Mouse (Mus musculus): ENCODE results near the gene Zfp536. TPM values are rescaled to one million over a fixed set of nuclear protein-coding genes. Genes with fewer than 3 reads are reported as not detected.

Gene Zfp536
- total and polyA plus RNA-seq, 2 experiments from 2014 or later: 3.3 to 16.4 TPM

GRCm38 (mm10) chr7:37602871-37603524, 170.4 kb downstream of the Zfp536 start:
- no peaks in the 10 kb centered on the region for H3K36me3 ChIP-seq (replicated peaks; ENCODE audit: control insufficient read depth, insufficient read depth, low read length)
- ATAC-seq (ENCODE audit: insufficient read depth, low read depth) (no peak), DNase-seq (ENCODE audit: low spot score) (no peak)
- H3K4me2 ChIP-seq (ENCODE audit: low read depth, low read length): no peak overlapping the region
- H3K9ac ChIP-seq (replicated peaks; ENCODE audit: low read depth, low read length): no peak overlapping the region
- WGBS: 69% methylated on average over 9 of the region's 9 CpGs
- H3K9me3 ChIP-seq (replicated peaks; ENCODE audit: control insufficient read depth, low read length): no peaks in the 10 kb centered on the region
- no peaks in the 10 kb centered on the region for H3K27me3 ChIP-seq (ENCODE audit: control insufficient read depth, insufficient read depth, low read length)
- no peak for TF ChIP-seq EP300 (IDR thresholded peaks at IDR 0.05; ENCODE audit: low read depth)
- no peak for TF ChIP-seq CTCF (IDR thresholded peaks at IDR 0.05; ENCODE audit: low read depth)
- no peak overlapping the region for H3K27ac ChIP-seq (ENCODE audit: low read depth)
- no peak overlapping the region for H3K4me3 ChIP-seq (ENCODE audit: low read depth, low read length)
- H3K4me1 ChIP-seq (ENCODE audit: control insufficient read depth, insufficient read depth): no peaks in the 10 kb centered on the region

GRCm38 (mm10) chr7:37600318-37600717, 173.1 kb downstream of the Zfp536 start:
- no peak overlapping the region for H3K27ac ChIP-seq (ENCODE audit: low read depth)
- no peak overlapping the region for H3K9ac ChIP-seq (replicated peaks; ENCODE audit: low read depth, low read length)
- no peak overlapping the region for H3K4me2 ChIP-seq (ENCODE audit: low read depth, low read length)
- no peak for DNase-seq (ENCODE audit: low spot score)
- H3K27me3 ChIP-seq (ENCODE audit: control insufficient read depth, insufficient read depth, low read length): no peaks in the 10 kb centered on the region
- TF ChIP-seq CTCF (IDR thresholded peaks at IDR 0.05; ENCODE audit: low read depth) (no peak), EP300 (IDR thresholded peaks at IDR 0.05; ENCODE audit: low read depth) (no peak)
- no peak overlapping the region for H3K4me3 ChIP-seq (ENCODE audit: low read depth, low read length)
- H3K9me3 ChIP-seq (replicated peaks; ENCODE audit: control insufficient read depth, low read length): no peaks in the 10 kb centered on the region
- H3K4me1 ChIP-seq (ENCODE audit: control insufficient read depth, insufficient read depth): no peaks in the 10 kb centered on the region
- WGBS: 81% methylated on average over 4 of the region's 4 CpGs
- H3K36me3 ChIP-seq (replicated peaks; ENCODE audit: control insufficient read depth, insufficient read depth, low read length): no peaks in the 10 kb centered on the region
- no peak for ATAC-seq (ENCODE audit: insufficient read depth, low read depth)

DNA sequence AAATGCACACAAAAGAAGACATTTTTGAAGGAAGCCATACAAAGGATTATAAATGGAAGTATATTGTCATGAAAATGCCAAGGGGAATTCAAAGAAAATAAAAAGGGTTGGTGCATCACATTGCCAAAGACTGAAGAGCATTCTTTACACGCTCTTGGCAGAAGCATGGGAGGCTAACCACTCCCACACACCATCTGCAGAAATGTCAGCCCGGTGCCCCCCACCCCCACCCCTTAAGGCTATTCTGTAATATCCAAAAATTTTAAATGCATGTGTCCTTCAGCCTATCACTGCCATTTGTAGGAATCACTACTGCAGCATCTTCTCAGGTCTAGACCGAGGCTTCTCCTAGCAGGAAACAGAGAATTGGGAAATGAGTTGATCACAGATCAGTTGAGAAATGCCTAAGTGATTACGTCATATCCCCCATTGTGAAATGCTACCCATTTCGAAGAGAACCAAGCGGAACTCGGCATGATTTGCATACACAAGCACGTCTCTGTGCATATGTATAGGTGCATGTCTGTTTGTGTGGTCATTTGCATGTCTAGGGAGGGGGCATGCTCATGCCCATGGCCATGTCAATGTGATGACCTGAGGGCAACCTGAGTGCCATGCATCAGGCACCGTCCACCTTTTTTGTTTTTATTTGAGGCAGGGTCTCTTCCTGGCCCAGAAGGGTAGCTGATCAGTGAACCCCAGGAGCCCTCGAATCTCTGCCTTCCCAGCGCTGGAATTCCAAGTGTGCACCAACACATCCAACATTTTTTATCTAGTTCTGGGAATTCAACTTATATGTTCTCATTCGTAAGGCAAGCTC, 179.0 kb downstream of the Zfp536 start:
- DNase-seq (ENCODE audit: low spot score): no peak
- Histone ChIP-seq H3K9ac (replicated peaks; ENCODE audit: low read depth, low read length) (no peak overlapping the region), H3K4me1 (ENCODE audit: control insufficient read depth, insufficient read depth) (no peaks in the 10 kb centered on the region), H3K27me3 (ENCODE audit: control insufficient read depth, insufficient read depth, low read length) (no peaks in the 10 kb centered on the region), H3K4me3 (ENCODE audit: low read depth, low read length) (no peak overlapping the region), H3K27ac (ENCODE audit: low read depth) (no peak overlapping the region), H3K36me3 (replicated peaks; ENCODE audit: control insufficient read depth, insufficient read depth, low read length) (no peaks in the 10 kb centered on the region), H3K4me2 (ENCODE audit: low read depth, low read length) (no peak overlapping the region), H3K9me3 (replicated peaks; ENCODE audit: control insufficient read depth, low read length) (no peaks in the 10 kb centered on the region)
- WGBS: 63% methylated on average over 12 of the region's 12 CpGs
- no peak for TF ChIP-seq EP300 (IDR thresholded peaks at IDR 0.05; ENCODE audit: low read depth)
- no peak for TF ChIP-seq CTCF (IDR thresholded peaks at IDR 0.05; ENCODE audit: low read depth)
- no peak for ATAC-seq (ENCODE audit: insufficient read depth, low read depth)

- H3K4me2 ChIP-seq (ENCODE audit: low read depth, low read length): no peak overlapping the region
- TF ChIP-seq CTCF (IDR thresholded peaks at IDR 0.05; ENCODE audit: low read depth): no peak
- no peak for TF ChIP-seq EP300 (IDR thresholded peaks at IDR 0.05; ENCODE audit: low read depth)
- H3K9me3 ChIP-seq (replicated peaks; ENCODE audit: control insufficient read depth, low read length): no peaks in the 10 kb centered on the region
- H3K27me3 ChIP-seq (ENCODE audit: control insufficient read depth, insufficient read depth, low read length): no peaks in the 10 kb centered on the region
- ATAC-seq (ENCODE audit: insufficient read depth, low read depth) (no peak), DNase-seq (ENCODE audit: low spot score) (no peak)
- no peak overlapping the region for H3K9ac ChIP-seq (replicated peaks; ENCODE audit: low read depth, low read length)
- H3K36me3 ChIP-seq (replicated peaks; ENCODE audit: control insufficient read depth, insufficient read depth, low read length): no peaks in the 10 kb centered on the region
- H3K27ac ChIP-seq (ENCODE audit: low read depth): no peak overlapping the region
- 92% methylated on average over 6 of the region's 6 CpGs for WGBS
- no peak overlapping the region for H3K4me3 ChIP-seq (ENCODE audit: low read depth, low read length)
- H3K4me1 ChIP-seq (ENCODE audit: control insufficient read depth, insufficient read depth): no peaks in the 10 kb centered on the region
Observed at GRCm38 (mm10) chr7:37593566-37593965, 179.9 kb downstream of the Zfp536 start.

DNA sequence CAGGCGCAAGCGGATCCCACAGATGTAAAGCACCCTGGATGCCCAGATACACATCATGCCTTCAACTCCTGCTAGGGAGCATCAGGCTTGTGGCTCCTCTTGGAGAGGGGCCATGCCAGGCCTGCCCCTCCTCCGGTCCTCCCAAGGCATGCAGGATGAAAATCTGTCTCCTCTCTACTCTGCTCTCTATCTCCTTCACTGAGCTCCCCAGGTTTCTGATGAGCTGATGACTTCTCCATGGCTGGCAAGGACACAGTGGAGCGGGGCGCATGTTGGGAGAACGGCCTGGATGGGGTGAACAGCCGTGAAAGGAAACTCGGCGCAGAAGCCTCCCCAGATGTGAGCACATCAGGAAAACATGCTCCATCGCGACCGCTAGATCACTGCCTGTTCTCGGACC, 186.7 kb downstream of the Zfp536 start:
- no peak for TF ChIP-seq CTCF (IDR thresholded peaks at IDR 0.05; ENCODE audit: low read depth)
- TF ChIP-seq EP300 (IDR thresholded peaks at IDR 0.05; ENCODE audit: low read depth): no peak
- ATAC-seq (ENCODE audit: insufficient read depth, low read depth): no peak
- no peaks in the 10 kb centered on the region for H3K36me3 ChIP-seq (replicated peaks; ENCODE audit: control insufficient read depth, insufficient read depth, low read length)
- H3K4me3 ChIP-seq (ENCODE audit: low read depth, low read length): no peak overlapping the region
- DNase-seq (ENCODE audit: low spot score): no peak
- H3K9me3 ChIP-seq (replicated peaks; ENCODE audit: control insufficient read depth, low read length): no peaks in the 10 kb centered on the region
- H3K4me2 ChIP-seq (ENCODE audit: low read depth, low read length): no peak overlapping the region
- WGBS: 82% methylated on average over 13 of the region's 13 CpGs
- no peak overlapping the region for H3K27ac ChIP-seq (ENCODE audit: low read depth)
- H3K4me1 ChIP-seq (ENCODE audit: control insufficient read depth, insufficient read depth): no peaks in the 10 kb centered on the region
- H3K9ac ChIP-seq (replicated peaks; ENCODE audit: low read depth, low read length): no peak overlapping the region
- no peaks in the 10 kb centered on the region for H3K27me3 ChIP-seq (ENCODE audit: control insufficient read depth, insufficient read depth, low read length)

All from heart, postnatal 0 days (tissue).